14 mouse cellular contexts compared by ENCODE assay signal in the genomic region with DNA sequence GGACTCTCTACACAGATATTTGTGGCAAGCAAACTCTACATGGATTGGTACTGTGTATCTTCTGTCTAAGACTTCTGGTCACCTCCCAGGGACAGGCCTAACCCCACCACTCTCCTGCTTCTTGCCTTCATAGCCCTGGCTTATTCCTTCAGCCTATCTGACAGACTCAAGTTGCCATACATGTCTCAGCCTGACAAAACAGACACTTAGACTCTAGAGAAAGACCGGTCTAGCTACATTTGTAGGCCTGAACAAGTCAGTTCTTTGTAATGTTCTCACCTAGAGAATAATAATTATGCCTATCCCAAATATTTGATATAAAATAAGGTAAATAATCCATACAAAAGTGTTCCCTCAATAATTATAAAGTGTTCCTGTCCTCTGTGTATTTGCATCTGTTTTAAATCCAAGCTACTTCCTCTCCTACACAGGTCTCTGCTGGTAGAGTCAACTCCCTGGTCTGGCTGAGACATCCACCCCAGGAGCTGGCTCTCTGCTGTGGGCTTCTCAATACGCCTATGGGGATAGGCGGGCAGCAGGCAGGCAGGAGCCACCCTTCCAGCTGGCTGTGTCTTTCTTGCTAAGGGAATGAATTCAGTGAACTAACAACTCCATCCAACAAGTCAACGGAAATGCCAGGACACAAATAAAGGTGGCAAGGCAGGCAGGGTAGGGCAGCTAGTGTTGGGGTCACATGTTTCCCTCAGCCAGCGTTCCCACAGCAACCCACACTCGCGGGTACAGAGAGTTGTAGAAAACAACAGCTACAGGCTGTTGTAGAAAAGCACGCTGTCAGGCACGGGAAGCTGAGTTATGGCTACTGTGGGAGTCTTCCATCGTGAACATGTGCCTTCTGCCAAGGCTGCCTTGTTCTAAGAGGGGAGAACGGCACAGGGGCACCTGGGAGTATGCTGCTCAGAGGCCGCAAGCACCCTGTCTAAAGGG. TPM values are rescaled to one million over a fixed set of nuclear protein-coding genes. Genes with fewer than 3 reads are reported as not detected.
DNase-seq lines count a peak whose midpoint lies in the region; ATAC-seq lines count a peak whose summit lies in the region.
"Had no signal": no experiment of that assay in that cellular context is flagged by ENCODE, and none has a peak within 500 bp of the region (broad histone marks: within the 10 kb centered on the region; RNA-seq: fewer than 3 reads in every experiment).

No protein-coding gene starts in this region.

- H3K4me2 ChIP-seq in heart, embryonic 16.5 days (ENCODE audit: low read depth, low read length), result no peak overlapping the region
- no peak overlapping the region for H3K4me2 ChIP-seq in embryonic facial prominence, embryonic 14.5 days (ENCODE audit: low read depth, low read length)
- no peak overlapping the region for H3K4me2 ChIP-seq in stomach, embryonic 14.5 days (replicated peaks; ENCODE audit: low read depth, low read length)
- H3K4me2 ChIP-seq: forebrain, embryonic 15.5 days; midbrain, embryonic 11.5 days had no signal

- DNase-seq in heart, adult 18-20 months, result no peak
- DNase-seq in lung, postnatal 25 days (ENCODE audit: low spot score), result peak; percentile 8
- no peak for DNase-seq in lung, adult 18-20 months
- peak; percentile 75 for DNase-seq in embryonic facial prominence, embryonic 14.5 days (ENCODE audit: low spot score)
- no peak for DNase-seq in spleen, postnatal 36 days (ENCODE audit: low spot score in 2 of 2)
- DNase-seq in left cerebral cortex, adult 18-20 months (ENCODE audit: low spot score in 2 of 2), result no peak
- DNase-seq: kidney, adult 8-10 months; liver had no signal

- 82% methylated on average over 12 of the region's 12 CpGs for WGBS in heart, embryonic 16.5 days
- WGBS in embryonic facial prominence, embryonic 14.5 days, result 76% methylated on average over 12 of the region's 12 CpGs
- 72% methylated on average over 12 of the region's 12 CpGs for WGBS in stomach, embryonic 14.5 days

- peak overlapping the region; percentile 10; the same call in 1 of the 2 replicates for H3K27ac ChIP-seq in heart, embryonic 16.5 days (ENCODE audit: low read length)
- peak overlapping the region; percentile 77 for H3K27ac ChIP-seq in embryonic facial prominence, embryonic 14.5 days (replicated peaks; ENCODE audit: low read depth, low read length)
- peak overlapping the region; percentile 71; the same call in 1 of the 2 replicates for H3K27ac ChIP-seq in stomach, embryonic 14.5 days (ENCODE audit: low read length)
- H3K27ac ChIP-seq: forebrain, embryonic 15.5 days had no signal

- H3K9me3 ChIP-seq in heart, embryonic 16.5 days (replicated peaks; ENCODE audit: control insufficient read depth, low read length), result no peaks in the 10 kb centered on the region
- H3K9me3 ChIP-seq in embryonic facial prominence, embryonic 14.5 days (ENCODE audit: control insufficient read depth, low read length), result no peaks in the 10 kb centered on the region
- no peaks in the 10 kb centered on the region for H3K9me3 ChIP-seq in stomach, embryonic 14.5 days (ENCODE audit: control insufficient read depth, low read depth, low read length)
- H3K9me3 ChIP-seq: forebrain, embryonic 15.5 days had no signal

- no peaks in the 10 kb centered on the region for H3K27me3 ChIP-seq in heart, embryonic 16.5 days (ENCODE audit: control insufficient read depth, insufficient read depth, low read length)
- no peaks in the 10 kb centered on the region for H3K27me3 ChIP-seq in embryonic facial prominence, embryonic 14.5 days (replicated peaks; ENCODE audit: control insufficient read depth, insufficient read depth, low read length)
- no peaks in the 10 kb centered on the region for H3K27me3 ChIP-seq in stomach, embryonic 14.5 days (ENCODE audit: control insufficient read depth, insufficient read depth, low read length)
- H3K27me3 ChIP-seq: CH12.LX; forebrain, embryonic 15.5 days had no signal

- no peak overlapping the region for H3K4me3 ChIP-seq in heart, embryonic 16.5 days (ENCODE audit: low read length)
- no peak overlapping the region for H3K4me3 ChIP-seq in embryonic facial prominence, embryonic 14.5 days (ENCODE audit: low read depth, low read length)
- no peak overlapping the region for H3K4me3 ChIP-seq in stomach, embryonic 14.5 days (ENCODE audit: low read depth, low read length)
- H3K4me3 ChIP-seq: forebrain, embryonic 15.5 days had no signal

- no peak overlapping the region for H3K9ac ChIP-seq in heart, embryonic 16.5 days (ENCODE audit: low read length)
- no peak overlapping the region for H3K9ac ChIP-seq in embryonic facial prominence, embryonic 14.5 days (ENCODE audit: low read depth, low read length)
- no peak overlapping the region for H3K9ac ChIP-seq in stomach, embryonic 14.5 days (replicated peaks; ENCODE audit: low read depth, low read length)
- H3K9ac ChIP-seq: forebrain, embryonic 15.5 days had no signal

- H3K4me1 ChIP-seq in heart, embryonic 16.5 days (ENCODE audit: control insufficient read depth, insufficient read depth, low read length), result peaks cover 15% of the 10 kb centered on the region
- H3K4me1 ChIP-seq in embryonic facial prominence, embryonic 14.5 days (ENCODE audit: control insufficient read depth, insufficient read depth, low read length), result no peaks in the 10 kb centered on the region
- H3K4me1 ChIP-seq in stomach, embryonic 14.5 days (ENCODE audit: control insufficient read depth, insufficient read depth, low read length), result no peaks in the 10 kb centered on the region
- H3K4me1 ChIP-seq: forebrain, embryonic 15.5 days had no signal

- H3K36me3 ChIP-seq in heart, embryonic 16.5 days (ENCODE audit: control insufficient read depth, insufficient read depth), result no peaks in the 10 kb centered on the region
- no peaks in the 10 kb centered on the region for H3K36me3 ChIP-seq in embryonic facial prominence, embryonic 14.5 days (ENCODE audit: control insufficient read depth, insufficient read depth, low read length)
- H3K36me3 ChIP-seq in stomach, embryonic 14.5 days (ENCODE audit: control insufficient read depth, insufficient read depth, low read length), result no peaks in the 10 kb centered on the region
- H3K36me3 ChIP-seq: forebrain, embryonic 15.5 days had no signal

- no peak for ATAC-seq in heart, embryonic 16.5 days (replicated peaks; ENCODE audit: extremely low read depth, insufficient read depth, low FRiP score)
- ATAC-seq in embryonic facial prominence, embryonic 14.5 days (ENCODE audit: low read depth), result peak; percentile 76; the same call in 1 of the 2 replicates
- no peak for ATAC-seq in stomach, embryonic 14.5 days (ENCODE audit: insufficient number of reproducible peaks, insufficient read depth, low FRiP score, low read depth)
- ATAC-seq: forebrain, embryonic 15.5 days; lung, postnatal 0 days had no signal

RNA-seq across cellular contexts. Expression of gene Kcnip2, which starts 21.5 kb away (rescaled TPM):
- 16.6 and 17.9 TPM in 2 replicates for polyA plus RNA-seq in heart, embryonic 16.5 days (2015; fragmentation: Nextera tagmentation; extraction: Ambion mirVana)
- 100 to 1,000 TPM; 176 to 206 TPM for total RNA-seq in heart, adult 18-20 months (2021)
- polyA plus RNA-seq in embryonic facial prominence, embryonic 14.5 days (2014; fragmentation: Nextera tagmentation; extraction: Ambion mirVana), result 1.4 and 1.5 TPM in 2 replicates
- 1.8 TPM in 2 replicates for polyA plus RNA-seq in stomach, embryonic 14.5 days (2014; fragmentation: Nextera tagmentation; extraction: Ambion mirVana)
- 100 to 1,000 TPM; 148 to 164 TPM for total RNA-seq in left cerebral cortex, adult 18-20 months (2021)
- total RNA-seq: CH12.LX had no signal

RNA-seq across cellular contexts. Expression of gene Mgea5, which starts 53.7 kb away (rescaled TPM):
- polyA plus RNA-seq in heart, embryonic 16.5 days (2015; fragmentation: Nextera tagmentation; extraction: Ambion mirVana), result 33.3 and 33.7 TPM in 2 replicates
- 10 to 100 TPM; 72.5 to 76.3 TPM for total RNA-seq in heart, adult 18-20 months (2021)
- polyA plus RNA-seq in embryonic facial prominence, embryonic 14.5 days (2014; fragmentation: Nextera tagmentation; extraction: Ambion mirVana), result 52.3 and 56.5 TPM in 2 replicates
- polyA plus RNA-seq in stomach, embryonic 14.5 days (2014; fragmentation: Nextera tagmentation; extraction: Ambion mirVana), result 74.4 and 74.8 TPM in 2 replicates
- 100 to 1,000 TPM; 158 to 165 TPM for total RNA-seq in left cerebral cortex, adult 18-20 months (2021)

Comparison
In these comparisons a context has a peak if more than half of its experiments do, and no peak if none do; other contexts are left out.
1. DNase-seq: peak in lung, postnatal 25 days (single experiment) and embryonic facial prominence, embryonic 14.5 days (single experiment); none in heart, adult 18-20 months (0 of 2), lung, adult 18-20 months (0 of 2), spleen, postnatal 36 days (0 of 2) and left cerebral cortex, adult 18-20 months (0 of 2).
2. H3K27ac ChIP-seq: peak in every context shown above with its lines; median percentile 77 in embryonic facial prominence, embryonic 14.5 days; 71 in stomach, embryonic 14.5 days; 10 in heart, embryonic 16.5 days.